Mouse (Mus musculus) cerebellum, adult 2 months (tissue): ENCODE measurements around the gene Slc6a17.

Experiments
- CTCF ChIP-seq: fragments of 200-500 bp; IDR thresholded peaks from 2 replicates; pipeline ENCODE4 v1.5.1; 2011; ENCODE audit warnings: low read depth, mild to moderate bottlenecking, control low read depth, low read length, moderate library complexity, borderline replicate concordance; ENCODE audit not compliant: insufficient read depth
- POLR2A ChIP-seq: fragments of 200-500 bp; IDR thresholded peaks from 2 replicates; pipeline ENCODE4 v1.6.1; 2011; ENCODE audit warnings: low read length, control low read depth, borderline replicate concordance; ENCODE audit not compliant: insufficient read depth

- TF ChIP-seq POLR2A (peak; percentile 34; the same call in 1 of the 2 replicates), CTCF (no peak)
These were observed 17.5 kb downstream of the Slc6a17 start for GRCm38 (mm10) chr3:107500301-107500700.
